Mouse (Mus musculus): ENCODE data around the gene Rpl36al. TPM values are rescaled to one million over a fixed set of nuclear protein-coding genes. Genes with fewer than 3 reads are reported as not detected.

Rpl36al gene
- polyA plus RNA-seq, 2 experiments, result 515 to 643 TPM

DNA sequence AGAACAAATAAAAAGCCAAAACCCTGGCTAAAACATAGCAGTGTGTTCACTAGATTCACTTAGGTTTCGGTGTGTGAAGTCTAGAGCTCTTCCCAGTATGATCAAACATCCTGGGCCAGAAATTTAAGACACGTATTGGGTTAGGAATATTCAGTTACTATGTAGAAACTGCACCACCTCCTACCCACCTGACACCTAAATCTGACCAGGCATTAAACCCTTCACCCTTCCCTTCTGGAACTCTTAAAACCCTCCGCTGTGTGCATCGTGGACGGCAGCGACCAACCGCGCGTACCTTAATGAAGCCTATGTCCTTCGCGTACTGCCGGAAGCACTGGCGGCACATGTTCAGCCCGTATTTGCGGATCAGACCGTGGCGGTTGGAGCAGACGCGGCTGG lies 25.5 kb downstream of the Rpl36al start:
- H3K9me3 ChIP-seq (ENCODE audit: control insufficient read depth, low read length), result no peaks in the 10 kb centered on the region
- WGBS (ENCODE audit: insufficient replicate concordance), result under 1% methylated on average over 19 of the region's 19 CpGs
- H3K27ac ChIP-seq, result peak overlapping the region; percentile 83
- TF ChIP-seq CTCF (IDR thresholded peaks at IDR 0.05; ENCODE audit: low read depth) (no peak), EP300 (IDR thresholded peaks at IDR 0.05; ENCODE audit: low read depth) (no peak)
- H3K4me2 ChIP-seq (ENCODE audit: low read depth), result peak overlapping the region; percentile 93
- H3K36me3 ChIP-seq (replicated peaks; ENCODE audit: control insufficient read depth, insufficient read depth, low read depth), result peaks cover 11% of the 10 kb centered on the region
- H3K27me3 ChIP-seq (ENCODE audit: control insufficient read depth, insufficient read depth, low read length), result no peaks in the 10 kb centered on the region
- ATAC-seq (ENCODE audit: insufficient read depth) (no peak), DNase-seq (ENCODE audit: low read depth in 3 of 3, low spot score in 3 of 3) (no peak)
- H3K4me1 ChIP-seq (replicated peaks; ENCODE audit: control insufficient read depth in 2 of 2, insufficient read depth in 2 of 2, low read length in 1 of 2), result peaks cover 12 to 15% of the 10 kb centered on the region in 2 experiments
- H3K9ac ChIP-seq (replicated peaks), result peak overlapping the region; percentile 91
- peak overlapping the region; percentile 65 to 85 for H3K4me3 ChIP-seq (ENCODE audit: insufficient read depth in 1 of 2, low read depth in 2 of 2, low read length in 2 of 2)

DNA sequence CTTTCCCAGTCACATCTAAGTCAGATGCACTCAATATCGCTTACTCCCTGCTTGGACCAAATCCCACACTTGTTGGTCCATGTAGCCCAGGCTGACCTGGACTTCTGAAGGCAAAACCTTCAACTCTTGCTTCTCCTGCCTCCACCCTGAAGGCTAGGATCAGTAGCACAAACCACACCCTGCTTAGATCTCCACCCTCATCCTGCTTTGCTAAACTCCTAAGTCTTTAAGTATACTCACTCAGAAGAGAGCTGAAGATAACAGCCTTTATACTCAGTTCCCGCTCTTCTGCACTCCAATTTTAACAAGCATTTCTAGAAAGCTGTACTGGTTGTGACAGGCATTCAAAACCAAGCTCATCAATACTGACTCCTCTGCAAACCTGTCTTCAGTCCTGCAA lies 26.8 kb downstream of the Rpl36al start:
- Histone ChIP-seq H3K9ac (replicated peaks) (peak overlapping the region; percentile 91), H3K4me2 (ENCODE audit: low read depth) (peak overlapping the region; percentile 93), H3K9me3 (ENCODE audit: control insufficient read depth, low read length) (no peaks in the 10 kb centered on the region), H3K36me3 (replicated peaks; ENCODE audit: control insufficient read depth, insufficient read depth, low read depth) (peaks cover 11% of the 10 kb centered on the region), H3K4me1 (replicated peaks; ENCODE audit: control insufficient read depth in 2 of 2, insufficient read depth in 2 of 2, low read length in 1 of 2) (peaks cover 12 to 15% of the 10 kb centered on the region in 2 experiments), H3K27ac (peak overlapping the region; percentile 83), H3K4me3 (ENCODE audit: insufficient read depth in 1 of 2, low read depth in 2 of 2, low read length in 2 of 2) (peak overlapping the region; percentile 65 to 85), H3K27me3 (ENCODE audit: control insufficient read depth, insufficient read depth, low read length) (no peaks in the 10 kb centered on the region)
- WGBS (ENCODE audit: insufficient replicate concordance), result 58% methylated on average over 2 of the region's 2 CpGs
- DNase-seq (ENCODE audit: low read depth in 3 of 3, low spot score in 3 of 3) (peak; percentile 34 to 56 (median 45)), ATAC-seq (ENCODE audit: insufficient read depth) (no peak)
- TF ChIP-seq CTCF (IDR thresholded peaks at IDR 0.05; ENCODE audit: low read depth) (no peak), EP300 (IDR thresholded peaks at IDR 0.05; ENCODE audit: low read depth) (no peak)

DNA sequence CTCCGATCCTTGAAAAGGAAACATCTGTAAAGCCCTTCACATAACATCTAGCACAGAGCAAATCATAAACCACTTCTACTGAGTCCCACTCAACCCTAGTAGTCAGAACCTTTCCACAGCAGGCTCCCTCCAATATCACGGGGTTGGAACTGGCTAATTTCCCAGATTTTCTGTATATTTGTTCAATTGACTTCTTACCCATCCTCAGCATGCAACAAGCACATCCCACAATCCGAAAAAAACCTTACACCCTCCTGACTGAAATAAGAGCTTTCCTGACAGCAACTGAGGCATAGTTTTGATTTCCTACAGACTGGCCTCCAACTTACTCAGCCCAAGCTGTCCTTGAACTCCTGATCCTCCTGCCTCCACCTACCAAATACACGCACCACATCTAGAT lies 27.4 kb downstream of the Rpl36al start:
- Histone ChIP-seq H3K4me1 (replicated peaks; ENCODE audit: control insufficient read depth in 2 of 2, insufficient read depth in 2 of 2, low read length in 1 of 2) (peaks cover 12 to 15% of the 10 kb centered on the region in 2 experiments), H3K9me3 (ENCODE audit: control insufficient read depth, low read length) (no peaks in the 10 kb centered on the region), H3K4me3 (ENCODE audit: insufficient read depth in 1 of 2, low read depth in 2 of 2, low read length in 2 of 2) (no peak overlapping the region), H3K4me2 (ENCODE audit: low read depth) (peak overlapping the region; percentile 93), H3K9ac (replicated peaks) (no peak overlapping the region), H3K36me3 (replicated peaks; ENCODE audit: control insufficient read depth, insufficient read depth, low read depth) (peaks cover 11% of the 10 kb centered on the region), H3K27me3 (ENCODE audit: control insufficient read depth, insufficient read depth, low read length) (no peaks in the 10 kb centered on the region), H3K27ac (no peak overlapping the region; the same call in 1 of the 2 replicates)
- DNase-seq (ENCODE audit: low read depth in 3 of 3, low spot score in 3 of 3), result no peak
- 62% methylated on average over 4 of the region's 4 CpGs for WGBS (ENCODE audit: insufficient replicate concordance)
- no peak for TF ChIP-seq EP300 (IDR thresholded peaks at IDR 0.05; ENCODE audit: low read depth)
- TF ChIP-seq CTCF (IDR thresholded peaks at IDR 0.05; ENCODE audit: low read depth), result no peak
- no peak for ATAC-seq (ENCODE audit: insufficient read depth)

GRCm38 (mm10) chr12:69155923-69156322 lies 28.0 kb downstream of the Rpl36al start:
- Histone ChIP-seq H3K4me1 (replicated peaks; ENCODE audit: control insufficient read depth in 2 of 2, insufficient read depth in 2 of 2, low read length in 1 of 2) (peaks cover 12 to 15% of the 10 kb centered on the region in 2 experiments), H3K27ac (no peak overlapping the region), H3K9me3 (ENCODE audit: control insufficient read depth, low read length) (no peaks in the 10 kb centered on the region), H3K36me3 (replicated peaks; ENCODE audit: control insufficient read depth, insufficient read depth, low read depth) (peaks cover 11% of the 10 kb centered on the region), H3K4me3 (ENCODE audit: insufficient read depth in 1 of 2, low read depth in 2 of 2, low read length in 2 of 2) (no peak overlapping the region), H3K4me2 (ENCODE audit: low read depth) (no peak overlapping the region), H3K27me3 (ENCODE audit: control insufficient read depth, insufficient read depth, low read length) (no peaks in the 10 kb centered on the region), H3K9ac (replicated peaks) (no peak overlapping the region)
- ATAC-seq (ENCODE audit: insufficient read depth), result no peak
- 62% methylated on average over 2 of the region's 2 CpGs for WGBS (ENCODE audit: insufficient replicate concordance)
- no peak for DNase-seq (ENCODE audit: low read depth in 3 of 3, low spot score in 3 of 3)
- TF ChIP-seq CTCF (IDR thresholded peaks at IDR 0.05; ENCODE audit: low read depth) (no peak), EP300 (IDR thresholded peaks at IDR 0.05; ENCODE audit: low read depth) (no peak)

DNA sequence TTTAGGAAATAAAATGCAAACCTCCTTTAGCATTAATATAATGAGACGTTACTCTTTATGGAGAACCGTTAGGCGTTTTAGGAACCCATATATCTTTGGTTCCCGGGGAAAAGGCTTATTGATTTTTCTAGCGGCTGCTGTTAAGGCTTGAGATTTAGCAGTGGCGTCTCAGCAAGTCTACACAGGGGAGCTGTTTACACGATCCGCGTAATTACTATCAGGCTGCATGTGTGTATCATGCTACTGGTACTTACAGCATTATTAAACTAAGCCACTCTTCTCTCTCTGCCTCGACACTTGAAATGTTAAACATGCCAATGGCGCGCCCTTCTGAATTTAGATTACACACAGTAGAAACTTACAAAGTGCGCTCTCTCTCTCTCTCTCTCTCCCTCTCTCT lies 33.8 kb downstream of the Rpl36al start:
- Histone ChIP-seq H3K9me3 (ENCODE audit: control insufficient read depth, low read length) (no peaks in the 10 kb centered on the region), H3K27me3 (ENCODE audit: control insufficient read depth, insufficient read depth, low read length) (no peaks in the 10 kb centered on the region; the same call in 1 of the 2 replicates), H3K4me3 (ENCODE audit: insufficient read depth in 1 of 2, low read depth in 2 of 2, low read length in 2 of 2) (no peak overlapping the region), H3K36me3 (replicated peaks; ENCODE audit: control insufficient read depth, insufficient read depth, low read depth) (no peaks in the 10 kb centered on the region), H3K9ac (replicated peaks) (no peak overlapping the region), H3K4me2 (ENCODE audit: low read depth) (no peak overlapping the region), H3K27ac (no peak overlapping the region), H3K4me1 (replicated peaks; ENCODE audit: control insufficient read depth in 2 of 2, insufficient read depth in 2 of 2, low read length in 1 of 2) (no peaks in the 10 kb centered on the region)
- ATAC-seq (ENCODE audit: insufficient read depth), result no peak
- TF ChIP-seq CTCF (IDR thresholded peaks at IDR 0.05; ENCODE audit: low read depth), result no peak
- no peak for TF ChIP-seq EP300 (IDR thresholded peaks at IDR 0.05; ENCODE audit: low read depth)
- no peak for DNase-seq (ENCODE audit: low read depth in 3 of 3, low spot score in 3 of 3)
- WGBS (ENCODE audit: insufficient replicate concordance), result 71% methylated on average over 13 of the region's 13 CpGs
